Mouse (Mus musculus): ENCODE data around the gene Mrps25.

The Mrps25 gene

DNA sequence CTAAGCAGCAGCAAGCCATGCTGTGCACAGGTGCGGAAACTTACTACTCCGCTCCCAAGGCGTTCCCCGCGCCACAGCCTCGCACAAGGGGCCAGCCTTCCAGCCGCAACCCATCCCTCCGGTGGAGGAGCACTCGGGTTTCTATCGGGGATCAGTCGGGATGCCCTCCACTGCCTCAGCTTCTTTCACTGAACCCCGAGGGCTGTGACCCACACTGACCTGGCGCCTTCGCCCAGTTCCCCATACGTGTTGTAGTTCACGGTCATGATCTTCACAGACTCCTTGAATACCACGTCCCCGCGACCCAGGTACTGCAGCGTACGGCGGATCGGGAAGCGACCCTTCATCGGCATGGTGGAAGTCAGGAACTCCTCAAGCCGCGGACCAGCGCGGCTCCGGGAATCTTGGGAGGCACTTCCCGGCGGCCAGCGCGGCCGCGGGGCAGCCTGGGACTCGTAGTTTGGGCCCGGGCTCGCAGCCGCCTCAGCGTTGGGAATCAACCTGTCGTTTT is at the start of gene Mrps25:
Gene Mrps25 (minus strand): TSS at position 413 of the 511 bp plus-strand sequence.
- DNase-seq (ENCODE audit: low spot score in 2 of 2), result peak; percentile 52 to 79

DNA sequence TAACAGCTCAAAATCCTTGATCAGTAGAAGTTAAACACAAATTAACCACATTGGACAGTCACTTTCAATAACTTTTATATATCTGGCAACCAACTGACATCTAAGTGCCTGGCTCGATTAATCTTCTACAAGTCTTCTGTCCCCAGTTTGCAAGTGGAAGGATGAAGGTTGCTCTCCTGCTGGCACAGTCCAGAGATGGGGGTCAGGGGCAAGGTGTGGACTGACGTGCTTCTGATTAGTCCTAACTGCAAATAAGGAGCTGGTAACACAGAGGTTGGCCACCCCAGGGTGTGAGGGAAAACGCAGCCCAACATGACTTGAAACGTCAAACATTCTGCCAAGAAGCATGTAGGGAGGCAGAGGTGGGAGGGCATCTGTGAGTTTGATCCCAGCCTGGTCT is 47.9 kb upstream of the Mrps25 start:
- DNase-seq (ENCODE audit: low spot score in 2 of 2), result no peak

DNA sequence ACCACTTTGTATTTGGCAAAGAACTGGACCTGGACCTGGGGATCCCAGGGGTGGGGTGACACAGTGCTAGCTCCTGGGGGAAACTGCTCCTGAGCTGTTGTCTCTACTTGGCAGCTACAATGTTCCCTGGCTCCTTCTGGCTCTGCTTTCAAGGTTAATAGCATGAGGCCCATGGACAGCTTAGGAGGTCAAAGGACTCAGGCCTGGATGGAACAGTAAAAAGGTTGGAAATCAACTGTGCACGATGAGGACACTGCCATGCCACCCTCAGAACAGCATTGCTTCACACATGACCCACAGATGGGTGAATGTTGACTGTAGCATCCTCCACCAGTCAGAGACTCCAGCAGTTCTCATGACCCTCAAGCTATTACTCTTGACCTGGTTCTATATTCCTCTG is 47.5 kb upstream of the Mrps25 start:
- no peak for DNase-seq (ENCODE audit: low spot score in 2 of 2)

DNA sequence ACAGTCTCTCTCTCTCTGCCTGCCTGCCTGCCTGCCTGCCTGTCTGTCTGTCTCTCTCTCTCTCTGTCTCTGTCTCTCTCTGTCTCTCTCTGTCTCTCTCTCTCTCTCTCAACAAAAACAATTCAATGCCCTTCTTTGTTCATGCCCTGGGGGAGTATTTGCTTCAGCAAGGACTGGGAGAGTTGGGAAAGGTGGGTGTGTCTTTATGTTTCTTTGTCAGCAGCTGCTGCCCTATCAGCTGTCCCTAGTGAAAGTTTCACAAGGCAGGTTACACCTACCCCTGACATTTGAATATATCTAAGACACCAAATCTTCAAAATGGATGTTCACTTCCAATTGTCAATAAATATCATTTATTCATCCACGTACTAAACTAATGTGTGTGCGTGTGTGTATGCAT is 45.8 kb upstream of the Mrps25 start:
- no peak for DNase-seq (ENCODE audit: low spot score in 2 of 2)

DNA sequence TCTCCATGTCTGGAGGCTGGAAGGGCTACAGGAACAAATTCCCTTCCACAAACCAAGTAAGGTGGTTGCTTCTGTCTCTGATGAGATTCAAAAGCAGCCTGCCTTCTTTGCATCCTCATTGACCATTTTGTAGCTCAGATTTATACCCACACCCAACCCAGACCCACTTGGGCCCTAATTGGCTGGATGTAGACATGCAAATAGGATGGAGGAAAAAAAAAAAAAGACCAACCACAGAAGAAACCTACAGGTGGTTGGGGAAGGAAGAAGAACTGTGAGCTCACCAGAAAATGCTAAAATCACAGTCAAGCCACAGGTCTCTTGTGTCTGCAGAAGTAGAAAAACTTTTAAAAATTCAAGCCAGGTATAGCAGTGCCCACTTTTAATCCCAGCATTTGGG is 45.3 kb upstream of the Mrps25 start:
- DNase-seq (ENCODE audit: low spot score in 2 of 2), result no peak

DNA sequence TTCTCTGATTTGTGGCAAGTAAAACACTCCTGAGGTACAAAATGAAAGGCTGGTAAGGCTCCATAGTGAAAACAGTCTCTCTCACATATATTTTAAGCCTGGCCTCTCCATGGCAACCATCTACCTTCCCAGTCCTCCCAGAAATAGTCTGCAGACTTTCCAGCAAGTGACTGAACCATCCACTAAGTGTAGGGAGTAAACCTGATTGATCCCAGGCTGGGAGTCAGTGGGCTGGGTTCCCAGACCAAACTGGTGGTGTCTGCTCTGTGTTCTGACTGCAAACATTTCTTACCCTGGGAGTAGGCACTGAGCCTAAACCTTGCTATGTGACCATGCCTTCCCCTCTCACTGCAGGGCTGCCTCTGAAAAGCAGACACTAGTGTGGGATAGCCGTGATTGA is 41.1 kb upstream of the Mrps25 start:
- no peak for DNase-seq (ENCODE audit: low spot score in 2 of 2)

DNA sequence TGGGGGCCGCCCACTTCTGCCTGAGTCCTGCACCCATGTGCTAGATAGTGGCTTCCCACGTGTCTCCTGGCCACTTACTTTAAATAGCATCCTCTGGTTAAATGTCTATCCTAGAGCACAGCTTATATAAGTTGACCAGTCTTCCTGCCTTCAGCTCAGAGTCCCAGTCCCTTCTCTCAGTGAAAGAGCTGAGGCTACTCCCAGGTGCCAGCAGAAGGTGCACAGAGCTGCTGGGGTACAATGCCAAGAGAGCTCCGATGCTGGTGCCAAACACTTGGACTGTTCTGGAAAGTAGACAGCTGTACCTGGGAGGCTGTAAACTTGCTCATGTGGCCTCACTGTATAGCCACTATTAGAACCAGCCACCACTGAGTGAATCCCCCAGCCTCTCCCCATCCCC is 38.2 kb upstream of the Mrps25 start:
- no peak for DNase-seq (ENCODE audit: low spot score in 2 of 2)

DNA sequence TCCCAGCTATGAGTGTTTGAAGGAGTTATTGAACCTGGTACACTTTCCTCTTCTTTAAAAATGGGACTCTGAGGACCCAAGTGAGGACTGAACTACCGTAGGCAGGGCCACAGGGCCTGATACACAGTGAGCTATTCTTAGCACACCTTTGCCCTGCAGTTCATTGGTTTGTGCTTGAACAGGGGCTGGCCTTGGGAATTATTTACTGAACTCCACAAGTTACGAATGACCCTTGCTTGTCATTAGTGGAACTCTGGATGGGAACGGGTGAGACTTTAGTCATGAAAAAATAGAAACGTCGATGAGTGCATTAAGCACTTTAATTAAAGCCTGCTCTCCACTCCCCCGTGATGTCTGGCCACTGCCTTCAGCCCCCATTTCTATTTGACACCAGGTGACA is 37.8 kb upstream of the Mrps25 start:
- no peak for DNase-seq (ENCODE audit: low spot score in 2 of 2)

DNA sequence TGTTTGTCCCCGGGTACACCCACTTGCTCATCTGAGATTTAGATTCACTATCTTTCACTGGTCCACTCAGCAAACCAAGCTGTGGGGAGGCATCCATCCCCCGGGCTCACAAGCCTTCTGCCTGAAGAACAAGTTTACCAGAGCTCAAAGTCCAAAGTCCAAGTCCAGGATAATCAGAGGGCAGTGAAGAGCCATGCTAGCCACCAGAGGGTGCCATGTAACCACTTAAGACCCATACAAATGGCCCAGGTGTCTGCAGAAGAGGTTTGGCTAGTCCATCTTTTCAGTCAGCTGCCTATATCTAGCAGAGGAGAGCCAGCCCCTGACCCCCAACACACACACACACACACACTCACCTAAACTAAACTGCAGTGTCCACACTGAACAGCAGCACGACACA is 35.6 kb upstream of the Mrps25 start:
- peak in 1 of 2 experiments; percentile 42 for DNase-seq (ENCODE audit: low spot score in 2 of 2)

DNA sequence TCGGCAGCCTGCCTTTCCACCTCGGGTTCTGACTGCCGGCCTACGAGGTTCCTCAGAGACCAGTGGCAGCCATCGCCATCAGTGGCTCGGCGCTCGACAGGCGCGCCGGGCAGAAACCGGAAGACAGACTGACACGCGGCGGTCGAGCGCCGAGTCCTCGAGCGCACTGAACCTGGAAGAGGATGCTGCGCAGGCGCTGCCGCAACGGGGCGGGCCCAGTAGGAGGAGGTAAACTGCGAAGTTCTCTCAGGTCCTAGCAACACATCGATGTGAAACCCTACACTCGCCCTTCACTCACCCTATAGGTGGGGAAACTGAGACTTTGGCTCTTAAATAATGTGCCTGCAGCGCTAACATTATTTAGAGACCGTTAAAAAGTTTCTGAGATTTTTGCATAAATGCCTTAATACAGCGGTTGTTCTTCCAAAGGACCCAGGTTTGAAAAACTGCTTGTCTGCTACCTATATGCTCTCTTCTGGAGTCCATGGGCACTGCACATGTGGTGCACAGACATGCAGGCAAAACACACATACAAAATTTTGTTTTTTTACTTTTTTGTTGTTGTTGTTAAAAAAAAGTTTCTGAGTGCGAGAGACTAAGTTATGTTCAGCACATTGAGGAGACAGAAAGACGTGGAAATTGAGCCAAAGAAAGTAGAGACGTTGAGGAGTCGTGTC is 31.1 kb upstream of the Mrps25 start, which contains the start of gene Rbsn:
Gene Rbsn (minus strand): TSS at position 153 of the 677 bp plus-strand sequence.
- peak; percentile 77 to 87 for DNase-seq (ENCODE audit: low spot score in 2 of 2)

DNA sequence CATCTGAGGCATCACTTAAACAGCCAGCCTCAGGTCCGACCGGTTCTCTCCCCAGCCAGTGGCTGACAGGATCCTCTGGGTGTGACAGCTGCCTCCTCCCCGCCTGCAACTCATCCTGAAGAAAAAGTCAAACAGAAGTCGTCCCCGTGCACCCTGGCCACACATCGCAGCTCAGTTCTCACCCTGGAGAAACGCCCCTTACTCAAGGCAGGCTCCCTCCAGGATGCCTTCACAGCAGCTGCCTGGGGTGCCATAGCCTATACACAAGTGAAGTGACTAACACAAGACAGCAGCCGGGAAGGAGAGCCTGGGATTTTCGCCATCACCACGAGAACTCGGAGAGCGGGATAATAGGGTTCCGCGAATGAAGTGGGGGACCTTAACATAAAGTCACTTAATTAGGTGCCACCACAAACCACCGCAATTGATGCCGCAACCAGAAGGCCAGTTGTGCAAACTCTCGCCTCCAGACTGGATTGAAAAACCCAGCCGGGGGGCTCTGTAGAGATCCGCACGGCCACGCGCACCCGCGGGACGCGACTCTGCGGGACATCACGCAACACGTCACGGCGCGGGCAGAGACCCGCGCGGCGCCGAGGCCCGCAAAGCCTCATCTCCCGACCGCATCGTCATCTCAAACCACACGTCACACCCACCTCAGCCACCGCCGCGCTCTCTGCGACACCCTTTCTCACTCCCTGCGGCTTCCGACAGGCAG is 30.4 kb upstream of the Mrps25 start:
- peak in 1 of 2 experiments; percentile 11 for DNase-seq (ENCODE audit: low spot score in 2 of 2)

DNA sequence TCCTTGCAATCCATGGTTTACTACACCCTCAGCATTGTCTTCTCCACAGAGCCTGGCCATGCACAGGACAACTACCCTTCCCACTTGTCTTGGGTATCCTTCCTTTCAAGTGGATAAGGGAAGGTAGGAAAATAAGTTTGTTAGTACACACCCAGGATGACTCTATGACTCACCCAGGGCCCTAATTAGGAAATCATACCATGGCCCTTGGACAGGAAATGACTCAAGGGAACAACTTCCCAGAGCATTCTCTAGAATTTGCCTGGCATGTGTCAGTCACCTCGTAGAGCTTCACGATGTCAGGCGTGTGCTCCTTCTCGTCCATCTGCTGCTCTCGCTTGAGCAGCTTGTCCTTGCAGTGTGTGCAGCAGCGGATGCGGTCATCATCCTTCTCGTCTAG is 15.6 kb upstream of the Mrps25 start:
- DNase-seq (ENCODE audit: low spot score in 2 of 2), result no peak

DNA sequence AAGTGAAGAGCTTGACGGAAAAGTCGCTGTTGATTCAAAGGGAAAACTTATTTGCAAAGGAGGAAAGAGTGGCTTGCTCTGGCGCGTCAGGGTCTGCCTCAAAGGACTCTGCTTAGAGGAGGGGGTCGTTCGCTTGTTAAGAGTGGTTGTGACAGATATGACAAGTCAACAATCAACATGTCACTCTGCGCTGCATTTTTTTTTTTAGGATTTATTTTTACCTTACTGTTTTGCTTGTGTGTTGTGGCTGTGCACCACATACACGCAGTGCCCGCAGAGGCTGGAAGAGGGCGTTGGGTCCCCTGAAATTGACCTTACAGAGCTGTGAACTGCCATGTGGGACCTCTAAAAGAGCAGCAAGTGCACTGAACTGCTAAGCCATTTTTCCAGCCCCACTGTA is 345 bp upstream of the Mrps25 start:
- no peak for DNase-seq (ENCODE audit: low spot score in 2 of 2)

DNA sequence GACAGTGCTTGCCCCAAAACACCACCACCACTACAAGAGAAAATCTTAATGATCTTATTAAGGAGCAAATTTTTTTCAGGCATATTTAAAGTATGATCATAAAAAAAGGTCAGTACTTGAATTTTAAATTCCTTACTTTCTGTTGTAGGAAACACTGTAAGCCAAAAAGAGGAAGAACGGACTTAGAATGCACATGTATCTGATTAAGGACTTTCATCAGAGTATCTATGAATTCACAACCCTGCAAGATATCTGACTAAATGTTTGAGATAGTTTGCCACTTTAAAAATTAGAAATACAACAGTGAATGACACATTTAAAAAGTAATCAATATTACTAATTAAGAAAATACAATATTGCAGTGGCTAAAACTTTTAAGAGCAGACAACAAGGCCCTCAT is 7.4 kb downstream of the Mrps25 start:
- no peak for DNase-seq (ENCODE audit: low spot score in 2 of 2)

DNA sequence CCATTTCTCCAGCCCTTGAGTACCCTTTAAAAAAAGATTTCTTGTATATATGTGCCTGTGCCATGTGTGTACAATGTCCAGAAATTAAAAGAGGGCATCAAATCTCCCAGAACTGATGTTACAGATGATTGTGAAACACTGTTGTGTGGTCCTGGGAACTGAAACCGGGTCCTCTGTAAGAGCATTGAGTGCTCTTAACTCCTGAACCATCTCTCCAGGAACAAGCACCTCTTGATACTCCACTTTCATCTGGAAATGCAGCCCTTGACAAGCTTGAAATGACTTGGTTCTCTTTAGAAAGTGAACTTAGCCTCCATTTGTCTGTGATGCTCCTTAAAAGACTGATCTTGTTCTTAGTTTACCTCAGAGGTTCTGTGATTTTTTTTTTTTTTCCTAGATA is 21.1 kb downstream of the Mrps25 start:
- no peak for DNase-seq (ENCODE audit: low spot score in 2 of 2)

DNA sequence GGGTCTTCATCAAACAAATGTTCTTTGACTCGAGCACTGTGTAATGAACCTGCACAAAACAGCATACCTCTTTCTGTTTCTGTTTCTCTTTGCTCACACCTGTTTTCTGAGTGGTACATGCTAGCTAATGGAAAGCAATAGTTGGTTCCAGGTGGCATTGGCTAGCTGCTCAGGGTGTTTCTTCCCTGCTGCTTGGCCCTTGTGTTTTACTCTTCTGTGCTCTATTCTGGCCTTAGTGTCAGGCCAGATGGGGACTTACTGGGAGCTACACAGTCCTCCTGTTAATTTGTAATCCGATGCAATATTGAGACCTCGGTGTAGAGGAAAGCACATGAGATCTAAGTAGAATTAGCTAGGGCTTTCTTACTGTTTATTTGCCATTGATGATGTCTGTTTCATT is 25.0 kb downstream of the Mrps25 start:
- DNase-seq (ENCODE audit: low spot score in 2 of 2), result no peak

DNA sequence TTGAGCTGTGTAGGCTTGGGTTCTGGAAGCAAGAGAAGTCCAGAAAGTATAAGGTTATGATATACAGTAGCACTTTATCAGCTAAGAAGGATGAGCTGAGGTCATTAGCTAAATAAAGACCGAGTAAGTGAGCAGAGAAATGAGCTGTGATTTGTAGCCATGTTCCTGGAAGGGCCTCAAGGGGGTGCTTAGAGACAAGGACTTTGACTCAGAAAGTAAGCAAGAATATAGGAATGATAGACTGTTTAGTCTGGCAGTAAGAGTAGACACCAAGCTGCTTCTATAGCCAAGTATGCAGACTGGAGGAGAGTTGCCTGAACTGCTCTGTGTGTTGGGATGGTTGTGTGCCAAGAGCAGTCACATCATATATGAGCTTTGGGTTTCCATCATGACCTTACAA is 30.1 kb downstream of the Mrps25 start:
- no peak for DNase-seq (ENCODE audit: low spot score in 2 of 2)

DNA sequence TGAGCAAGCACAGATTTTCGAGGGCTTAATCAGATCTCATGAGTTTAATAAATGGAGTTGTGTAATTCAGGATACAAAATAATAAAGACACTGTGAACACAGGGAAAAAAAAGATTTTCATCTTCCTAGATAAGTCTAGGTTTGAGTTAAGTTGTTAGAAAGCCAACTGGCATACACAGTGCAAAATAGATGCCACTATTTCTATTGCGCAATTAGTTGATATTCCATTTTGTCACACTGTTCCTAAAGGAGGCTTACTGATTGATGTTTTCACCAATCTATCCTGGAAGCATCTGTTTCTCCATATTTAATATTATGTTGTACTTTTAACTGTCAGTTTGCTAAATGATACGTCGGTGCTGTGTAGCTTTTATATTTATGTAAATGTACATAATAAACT is 38.0 kb downstream of the Mrps25 start:
- DNase-seq (ENCODE audit: low spot score in 2 of 2), result no peak

DNA sequence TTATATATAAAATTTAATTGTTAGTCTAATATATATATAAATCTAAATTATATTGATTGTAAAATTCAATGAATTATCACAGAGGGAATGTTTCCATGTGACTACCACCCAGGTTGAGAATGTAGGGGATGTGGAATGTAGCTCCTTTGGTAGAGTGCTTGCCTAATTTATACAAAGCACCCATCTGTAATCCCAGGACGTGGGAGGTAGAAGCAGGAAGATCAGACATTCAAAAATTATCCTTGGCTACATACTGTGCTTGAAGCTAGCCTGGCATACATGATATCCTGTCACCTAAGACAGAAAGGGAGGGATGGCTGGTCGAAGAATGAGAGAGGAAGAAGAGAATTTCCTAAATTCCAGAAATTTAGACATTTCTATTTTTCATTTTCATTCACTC is 47.5 kb downstream of the Mrps25 start:
- DNase-seq (ENCODE audit: low spot score in 2 of 2), result no peak

DNA sequence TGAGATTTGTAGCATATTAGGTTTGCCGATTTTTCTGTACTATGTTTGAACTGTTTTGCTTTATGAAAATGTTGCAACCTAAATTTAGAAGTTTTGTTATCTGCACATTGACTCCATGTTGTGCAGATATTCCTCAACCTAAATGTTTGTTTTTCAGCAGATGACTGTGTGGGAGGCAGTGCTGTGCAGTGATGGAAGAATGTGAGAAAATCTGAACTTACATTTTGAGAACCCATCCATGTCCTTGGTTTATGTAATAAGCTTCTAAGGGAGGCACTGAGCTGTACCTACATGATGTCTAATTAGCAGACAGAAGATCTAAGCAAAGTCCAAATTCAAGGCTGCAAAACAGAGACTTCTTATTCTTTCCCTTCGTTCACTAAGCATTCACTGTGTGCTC is 50.2 kb downstream of the Mrps25 start:
- no peak for DNase-seq (ENCODE audit: low spot score in 2 of 2)

DNA sequence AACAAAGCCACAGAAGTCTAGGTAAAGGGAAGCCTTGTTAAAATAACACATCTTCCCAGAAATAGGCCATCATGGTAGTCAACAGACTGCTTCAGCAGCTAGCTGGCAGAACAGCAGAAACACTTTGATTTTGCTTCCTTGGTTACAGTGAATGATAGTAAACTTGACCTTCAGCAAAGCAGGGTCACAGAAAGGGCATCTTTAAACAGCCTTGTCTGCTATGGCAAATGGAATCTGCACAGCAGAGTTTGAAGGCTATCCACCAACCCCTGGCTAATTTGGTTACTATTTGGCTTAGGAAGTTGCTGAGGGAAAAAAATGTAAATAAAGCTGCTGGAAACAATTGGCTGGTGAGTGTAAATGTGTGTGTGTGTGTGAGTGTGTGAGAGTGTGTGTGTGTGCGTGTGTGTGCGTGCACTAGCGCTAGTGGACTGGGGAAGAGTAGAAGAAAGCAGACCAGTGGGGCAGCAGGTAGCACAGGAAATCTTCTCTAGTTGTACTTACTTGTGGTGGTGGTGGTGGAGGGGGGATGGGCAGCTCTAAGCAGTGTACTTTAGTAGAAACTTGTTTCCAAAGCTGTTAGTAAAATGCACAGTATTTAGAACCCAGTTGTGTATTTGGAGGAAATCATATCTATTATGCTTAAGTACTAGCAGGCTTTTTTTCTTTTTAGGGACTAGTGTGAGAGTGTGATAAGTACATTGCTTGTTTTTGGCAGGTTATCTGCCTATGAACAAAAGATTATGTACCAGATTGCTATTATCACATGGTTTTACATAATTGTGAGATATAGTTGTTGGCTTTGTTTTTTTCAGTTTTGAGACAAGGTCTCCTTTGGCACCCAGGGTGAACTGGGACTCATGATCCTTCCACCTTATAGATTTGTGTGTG is 51.6 kb downstream of the Mrps25 start:
- DNase-seq (ENCODE audit: low spot score in 2 of 2), result no peak

DNA sequence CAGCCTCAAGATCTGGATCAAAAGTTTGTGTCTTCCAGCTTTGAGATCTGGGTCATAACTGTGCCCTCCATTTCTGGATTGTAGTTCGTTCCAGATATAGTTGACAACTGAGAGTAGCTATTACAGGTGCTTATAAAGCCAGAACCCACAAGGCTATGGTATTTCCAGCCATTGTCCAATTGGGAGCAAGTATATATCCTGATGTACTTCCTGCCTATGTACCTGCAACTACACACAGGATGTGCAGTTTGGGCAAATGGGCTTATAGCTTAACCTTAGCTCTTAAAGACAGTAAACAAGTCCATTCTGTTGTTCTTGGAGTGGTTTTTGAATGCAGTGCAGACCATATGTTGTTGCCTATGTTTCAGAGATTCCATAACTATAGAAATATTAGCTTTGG is 52.4 kb downstream of the Mrps25 start:
- no peak for DNase-seq (ENCODE audit: low spot score in 2 of 2)

All from cerebellum, postnatal 4 days (tissue).